Mouse (Mus musculus) cerebellum, adult 9-11 months (tissue): Measurements from ENCODE around the gene Adam12.

ENCODE experiments used
- DNase-seq: peaks from one replicate; pipeline ENCODE4 v3.0.0; 2022

Adam12 gene

DNA sequence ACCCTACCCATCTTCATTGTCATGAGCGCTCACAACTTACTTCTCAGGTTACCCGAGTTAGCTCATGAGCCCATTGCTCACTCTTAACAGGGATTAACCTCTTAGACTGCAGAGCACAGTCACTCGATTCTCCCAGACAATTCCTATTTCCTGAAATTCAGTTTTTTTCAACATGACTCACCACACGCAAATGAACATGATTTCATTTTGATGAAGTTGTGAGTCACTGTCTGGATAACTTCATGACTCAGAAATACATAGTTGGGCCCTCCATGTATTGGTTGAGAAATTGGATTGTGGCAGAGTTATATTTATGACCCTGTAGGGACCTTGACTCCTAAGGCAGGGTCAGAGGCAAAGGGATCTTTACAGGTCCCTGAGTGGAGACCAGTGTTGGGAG lies 230.4 kb downstream of the Adam12 start:
- DNase-seq: no peak

- DNase-seq: no peak
Measured at GRCm38 (mm10) chr7:133990930-133991329, 241.0 kb downstream of the Adam12 start.

GRCm38 (mm10) chr7:133988356-133988755 lies 243.6 kb downstream of the Adam12 start:
- DNase-seq: no peak

- DNase-seq: no peak
Measured at GRCm38 (mm10) chr7:133986201-133986600, 245.7 kb downstream of the Adam12 start.

DNA sequence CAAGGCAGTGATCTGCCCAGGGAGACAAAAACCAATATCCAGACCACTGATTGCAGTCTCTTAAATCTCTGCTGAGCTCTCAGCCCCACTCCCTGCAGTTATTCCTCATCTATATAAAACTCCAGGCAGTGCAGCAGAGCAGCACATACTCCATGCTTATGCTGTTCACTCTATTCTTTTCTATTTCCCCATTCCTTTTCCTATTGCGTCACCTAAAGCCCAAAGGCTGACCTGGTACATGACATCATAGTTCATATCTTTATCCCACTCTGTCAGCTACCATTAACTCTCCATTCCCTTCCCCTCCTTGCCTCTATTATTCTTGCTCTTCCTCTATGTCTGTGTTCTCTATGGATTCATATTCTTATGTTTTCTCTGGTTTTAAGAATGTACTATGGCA lies 246.3 kb downstream of the Adam12 start:
- no peak for DNase-seq

GRCm38 (mm10) chr7:133976388-133977122 lies 255.4 kb downstream of the Adam12 start:
- no peak for DNase-seq

DNA sequence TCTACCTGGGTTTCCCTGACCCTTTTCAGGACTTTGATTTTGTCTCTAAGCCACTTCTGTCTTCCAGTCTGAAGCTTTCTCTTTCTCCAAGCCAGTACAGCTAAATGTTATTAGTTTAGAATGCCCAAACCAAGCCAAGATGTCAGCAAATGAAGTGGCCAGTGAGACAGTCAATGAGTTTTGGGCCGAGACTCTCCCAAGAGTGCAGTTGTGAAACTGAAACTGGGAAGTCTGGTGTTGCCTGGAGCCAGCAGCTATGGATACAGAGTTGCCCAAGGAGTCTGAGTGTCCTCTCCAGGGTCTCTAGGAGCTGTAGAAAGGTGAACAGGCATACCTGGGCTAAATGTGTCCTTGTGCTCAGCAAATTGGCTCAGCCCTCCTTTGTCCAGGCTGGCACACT lies 260.9 kb downstream of the Adam12 start:
- DNase-seq: no peak

DNA sequence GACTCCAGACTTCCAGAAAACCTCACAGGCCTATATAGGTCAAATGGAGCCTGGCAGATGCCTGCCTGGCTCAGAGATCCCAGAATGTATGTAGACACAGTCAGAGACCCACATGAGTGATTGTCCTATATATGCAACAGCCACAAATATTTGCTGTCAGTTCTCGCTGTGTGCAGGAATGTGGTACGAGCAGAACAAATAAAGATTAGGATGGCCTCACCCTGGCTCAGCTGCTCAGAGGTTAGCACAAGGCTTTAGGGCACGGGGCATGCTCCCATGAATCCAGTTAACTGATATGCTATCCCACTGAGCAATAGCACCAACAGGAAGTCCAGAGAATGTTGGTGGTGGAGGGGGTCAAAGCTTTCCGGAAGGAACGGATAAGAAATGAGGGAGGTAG lies 261.5 kb downstream of the Adam12 start:
- no peak for DNase-seq

DNA sequence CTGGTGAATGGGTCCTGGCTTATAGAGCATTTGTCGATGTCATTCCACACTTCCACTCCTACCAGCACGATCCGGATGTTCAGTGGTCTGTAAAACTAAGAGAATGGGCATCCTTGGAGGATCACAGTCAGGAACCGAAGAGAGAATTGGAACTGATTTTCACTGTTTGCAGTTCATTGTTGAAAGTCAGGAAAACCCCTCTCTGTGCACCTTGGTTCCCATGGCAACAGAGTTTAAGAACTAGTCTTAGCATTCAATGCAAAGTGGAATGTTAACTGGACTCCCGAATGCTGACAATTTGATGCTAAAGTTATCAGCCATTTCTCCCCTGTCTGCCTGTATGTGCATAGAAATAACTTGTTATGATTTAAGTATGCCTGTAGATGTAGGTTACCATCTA lies 264.0 kb downstream of the Adam12 start:
- no peak for DNase-seq

- no peak for DNase-seq
Measured at GRCm38 (mm10) chr7:133963501-133963900, 268.4 kb downstream of the Adam12 start.

GRCm38 (mm10) chr7:133959200-133959599 lies 272.7 kb downstream of the Adam12 start:
- peak; percentile 13 for DNase-seq

DNA sequence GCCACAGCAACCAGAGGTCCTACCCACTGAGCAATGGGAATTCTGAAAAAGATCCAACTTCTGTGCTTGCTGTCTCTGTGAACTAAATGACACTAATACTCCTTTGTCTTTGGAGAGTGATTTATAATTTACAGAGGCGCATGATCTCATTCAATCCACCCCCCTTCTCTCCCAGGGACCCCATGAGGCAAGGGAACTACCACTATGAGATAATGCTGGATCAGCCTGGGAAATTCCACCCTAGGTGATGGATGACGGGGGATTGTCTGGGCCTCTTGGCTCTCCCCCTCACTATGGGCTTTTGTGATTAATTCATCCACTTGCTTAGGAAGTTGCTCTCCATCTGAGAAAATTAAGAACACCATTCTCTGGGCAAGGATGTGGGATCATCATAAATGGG lies 274.1 kb downstream of the Adam12 start:
- no peak for DNase-seq

DNA sequence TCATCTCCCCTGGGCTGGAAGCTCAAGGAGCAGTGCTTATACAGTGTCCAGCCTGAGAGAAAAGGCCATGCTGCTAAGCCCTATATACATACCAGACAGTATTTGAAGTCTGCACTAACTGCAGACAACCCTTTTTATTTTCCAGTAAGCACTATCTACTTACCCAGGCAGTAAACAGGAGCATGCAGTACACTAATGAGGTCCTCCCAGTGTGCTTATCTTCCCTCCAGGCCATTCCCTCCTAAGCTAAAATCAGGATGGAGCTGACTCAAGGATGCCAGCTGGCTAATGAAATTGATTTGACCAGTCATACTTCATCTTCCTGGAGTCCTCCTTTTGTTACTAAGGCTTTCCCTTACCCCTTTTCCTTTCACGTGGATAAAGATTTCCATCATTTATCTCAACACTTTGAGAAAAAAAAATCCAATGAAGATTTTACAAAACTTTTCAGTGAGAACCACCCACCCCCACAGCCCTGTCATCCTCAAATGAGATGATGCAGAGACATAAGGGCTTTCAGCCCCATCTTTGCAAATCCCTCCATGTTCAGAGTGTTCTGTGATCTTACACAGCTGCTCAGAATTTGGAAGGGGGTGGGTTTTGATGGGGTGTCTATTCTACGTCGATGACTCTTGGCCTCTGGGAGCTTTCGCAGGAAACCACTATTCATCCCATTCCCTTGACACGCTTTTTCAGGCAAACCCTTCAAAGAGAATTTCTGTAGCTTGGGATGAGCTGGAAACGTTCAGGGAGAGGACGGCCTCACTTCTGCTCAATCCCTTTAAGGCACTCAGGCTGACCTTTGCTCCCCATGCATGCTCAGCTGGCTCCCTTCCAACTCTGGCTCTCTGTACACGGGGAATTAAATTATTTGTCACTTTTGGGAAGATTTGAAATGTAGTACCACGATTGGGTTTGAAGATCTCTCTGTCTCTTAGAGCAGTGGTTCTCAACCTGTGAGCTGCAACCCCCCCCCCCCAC lies 277.5 kb downstream of the Adam12 start:
- peak; percentile 10 for DNase-seq

DNA sequence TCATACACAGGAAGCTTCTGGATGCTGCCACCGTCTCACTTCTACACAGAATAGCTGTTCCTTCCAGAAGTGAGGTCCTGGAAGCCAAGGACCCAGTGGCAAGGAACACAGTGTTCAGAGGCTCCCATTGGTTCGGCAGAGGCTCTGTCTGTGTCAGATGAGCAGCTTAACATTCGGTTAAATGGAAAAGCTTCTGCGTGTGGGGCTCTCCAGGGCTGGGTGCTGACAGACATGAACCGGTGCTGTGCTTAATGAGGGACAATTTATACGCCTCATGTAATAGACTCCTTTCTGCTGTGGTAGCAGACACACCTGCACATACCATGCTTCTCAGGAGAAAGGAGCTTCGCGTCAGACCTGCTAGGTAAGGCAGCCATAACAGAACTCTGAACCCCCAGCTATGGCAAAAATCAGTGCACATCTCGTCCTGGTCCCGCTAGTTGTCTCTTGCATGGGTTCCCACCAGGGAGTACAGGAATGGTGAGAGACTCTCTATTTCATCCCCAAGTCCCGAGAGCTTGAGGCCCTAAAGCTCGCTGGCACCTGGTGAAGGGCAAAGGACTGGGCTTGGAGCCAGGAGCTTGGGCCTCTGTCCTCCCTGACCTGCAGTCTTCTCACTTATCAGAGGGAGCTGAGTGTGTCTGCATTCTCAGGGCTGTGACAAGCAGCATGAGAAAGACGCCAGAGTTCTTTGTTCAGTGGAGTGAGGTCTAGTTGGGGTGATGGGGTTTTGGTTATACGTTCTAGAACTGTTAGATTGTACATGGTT lies 280.0 kb downstream of the Adam12 start:
- DNase-seq: peak; percentile 3

GRCm38 (mm10) chr7:133947360-133947759 lies 284.6 kb downstream of the Adam12 start:
- no peak for DNase-seq

- no peak for DNase-seq
Measured at GRCm38 (mm10) chr7:133946757-133947345, 285.1 kb downstream of the Adam12 start.

GRCm38 (mm10) chr7:133946113-133946512 lies 285.8 kb downstream of the Adam12 start:
- DNase-seq: no peak

GRCm38 (mm10) chr7:133940405-133940804 lies 291.5 kb downstream of the Adam12 start:
- DNase-seq: no peak

DNA sequence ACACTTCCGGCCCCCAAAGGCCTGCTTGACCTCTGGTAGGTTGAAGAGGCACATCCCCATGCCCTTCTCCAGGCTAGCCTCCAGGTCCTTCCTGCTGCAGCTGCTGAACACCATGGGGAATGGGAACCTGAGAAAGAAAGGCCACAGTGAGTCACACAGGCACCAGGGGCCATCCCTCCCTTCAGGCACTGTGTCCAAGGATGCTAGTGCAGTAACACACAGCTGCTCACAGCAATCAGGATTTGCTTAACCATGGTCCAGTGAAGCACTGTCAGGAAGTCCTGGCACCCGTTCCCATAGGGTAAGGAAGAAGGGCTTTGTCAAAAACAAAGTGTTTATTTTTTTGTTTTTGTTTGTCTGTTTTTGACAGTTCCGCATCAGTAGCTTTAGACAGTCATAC lies 294.5 kb downstream of the Adam12 start:
- DNase-seq: no peak

DNA sequence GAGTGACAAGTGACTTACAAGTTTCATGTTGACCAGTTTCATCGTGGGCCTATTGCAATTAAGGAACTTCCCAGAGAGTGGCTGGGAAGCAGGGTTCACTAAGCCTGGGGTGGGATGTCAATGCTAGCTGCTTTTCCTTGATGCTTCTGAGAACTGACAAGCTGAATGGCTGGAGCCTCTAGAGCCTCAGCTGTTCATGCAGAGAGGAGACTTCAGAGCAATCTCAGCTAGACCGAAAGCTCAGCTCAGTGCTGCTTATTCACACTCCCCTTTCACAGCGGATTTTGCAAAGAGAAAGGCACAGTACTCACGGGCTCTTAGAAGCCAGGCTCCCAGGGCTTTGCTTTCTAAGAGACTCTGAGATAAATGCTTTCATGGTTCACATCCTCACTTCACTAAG lies 295.6 kb downstream of the Adam12 start:
- no peak for DNase-seq

GRCm38 (mm10) chr7:133933378-133933777 lies 298.6 kb downstream of the Adam12 start:
- no peak for DNase-seq

GRCm38 (mm10) chr7:133931481-133931880 lies 300.5 kb downstream of the Adam12 start:
- DNase-seq: no peak

GRCm38 (mm10) chr7:133928981-133929380 lies 303.0 kb downstream of the Adam12 start:
- no peak for DNase-seq
